Mouse (Mus musculus) liver, postnatal 0 days (tissue): ENCODE measurements at regions not wholly inside any gene's neighbourhood (a gene's known extent, or its start where the extent isn't known, plus 50 kb on each side); places are given as distances from the start of the nearest gene placed in this dataset.

Experiments used
- CTCF ChIP-seq: sonication (generic); IDR thresholded peaks from 2 replicates; pipeline ENCODE4 v1.5.1; 2016; ENCODE audit warnings: antibody characterized with exemption, low read depth
- EP300 ChIP-seq: IDR thresholded peaks from 2 replicates; pipeline ENCODE4 v1.6.1; 2016; ENCODE audit warnings: antibody characterized with exemption, low read depth, mild to moderate bottlenecking

- TF ChIP-seq CTCF, result no peak
- TF ChIP-seq EP300, result no peak
Measured at GRCm38 (mm10) chr2:99060726-99061125, 393.6 kb upstream of the Gm10800 start.
